Mouse (Mus musculus) megakaryocyte-erythroid progenitor cell, adult 5 weeks (primary cell): ENCODE results near the gene Syde2. TPM values are rescaled to one million over a fixed set of nuclear protein-coding genes. Genes with fewer than 3 reads are reported as not detected.

Source experiments
- polyA plus RNA-seq: library from polyadenylated mRNA; stranded (reverse); fragments of >175 nt; gene quantifications from 2 replicates; pipeline ENCODE4 v1.2.3, GENCODE M21; 2012

Gene Syde2
- 2.3 and 3.7 TPM in 2 replicates for polyA plus RNA-seq

DNA sequence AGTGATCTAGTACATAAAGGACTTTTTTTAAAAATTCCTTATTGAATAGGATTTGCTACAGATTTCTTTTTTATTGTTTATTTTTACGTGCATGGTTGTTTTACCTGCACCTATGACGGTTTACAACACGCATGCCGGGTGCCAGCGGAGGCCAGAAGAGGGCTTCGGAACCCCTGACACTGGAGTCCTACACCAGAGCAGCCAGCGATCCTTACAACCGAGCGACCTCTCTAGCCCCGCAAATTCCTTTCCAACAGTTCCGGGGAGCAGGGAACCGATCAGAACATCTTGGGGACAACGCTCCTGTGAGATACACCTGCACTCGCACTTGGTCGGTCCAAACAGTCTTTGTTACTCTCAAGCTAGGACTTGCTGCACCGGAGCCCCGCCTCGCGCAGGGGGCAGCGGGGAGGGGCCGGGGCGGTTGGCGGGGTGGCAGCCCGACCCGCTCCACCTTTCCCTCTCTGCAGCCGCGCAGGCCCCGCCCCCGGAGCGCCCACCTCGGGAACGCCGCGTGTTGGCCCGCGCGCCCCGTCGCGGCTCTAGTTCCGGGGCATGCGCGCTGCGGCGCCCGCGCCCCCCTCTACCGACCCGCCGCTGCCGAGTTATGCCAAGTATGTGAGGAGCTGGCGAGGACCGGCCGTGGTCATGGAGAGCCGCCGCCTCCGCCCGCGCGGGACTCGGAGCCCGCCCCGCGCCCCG, at the start of gene Syde2:
Gene Syde2, plus strand, starts transcription at position 603 of the 702 bp plus-strand sequence.

Other genes starting within 250 kb of the Syde2 start
- gene Ddah1, start 229.2 kb upstream of the Syde2 start, polyA plus RNA-seq, result 0.02 and 0.07 TPM in 2 replicates
- 38.1 and 40.5 TPM in 2 replicates for gene Bcl10, start 65.1 kb upstream of the Syde2 start, polyA plus RNA-seq
- gene 2410004B18Rik, start 49.9 kb upstream of the Syde2 start, polyA plus RNA-seq, result 23.0 and 30.9 TPM in 2 replicates
- not detected in 2 replicates for gene Wdr63, start 120.3 kb downstream of the Syde2 start, polyA plus RNA-seq
- gene Mcoln3, start 129.6 kb downstream of the Syde2 start, polyA plus RNA-seq, result 0.06 TPM in 1 of 2 replicates, not detected in the other
- 0.21 and 0.65 TPM in 2 replicates for gene Mcoln2, start 162.0 kb downstream of the Syde2 start, polyA plus RNA-seq
- gene Lpar3, start 233.1 kb downstream of the Syde2 start, polyA plus RNA-seq, result not detected in 2 replicates